Mouse (Mus musculus) cerebellum, adult (tissue): ENCODE results near the gene Bcorl1.

Experiments used
- ATAC-seq: cut with Nextera tagmentation; 2 replicates; pipeline ENCODE4 v1.9.2; 2017; ENCODE audit warnings: mild to moderate bottlenecking, moderate library complexity, mixed read lengths; ENCODE audit not compliant: insufficient number of reproducible peaks, low FRiP score, low TSS enrichment

Bcorl1 gene

GRCm38 (mm10) chrX:48385927-48386326 lies 44.8 kb downstream of the Bcorl1 start:
- ATAC-seq, result no peak

- ATAC-seq, result no peak
Observed at GRCm38 (mm10) chrX:48389380-48389779, 48.2 kb downstream of the Bcorl1 start.

GRCm38 (mm10) chrX:48399994-48400393 lies 58.8 kb downstream of the Bcorl1 start:
- no peak for ATAC-seq

GRCm38 (mm10) chrX:48405141-48405540 lies 64.0 kb downstream of the Bcorl1 start:
- ATAC-seq, result no peak

- ATAC-seq, result peak; percentile 88
Observed at GRCm38 (mm10) chrX:48409611-48410387, 68.6 kb downstream of the Bcorl1 start.

GRCm38 (mm10) chrX:48410388-48410776 lies 69.2 kb downstream of the Bcorl1 start:
- no peak for ATAC-seq

- ATAC-seq, result no peak
Observed at GRCm38 (mm10) chrX:48412629-48413028, 71.5 kb downstream of the Bcorl1 start.

- no peak for ATAC-seq
Observed at GRCm38 (mm10) chrX:48414291-48414690, 73.1 kb downstream of the Bcorl1 start.

GRCm38 (mm10) chrX:48418417-48418816 lies 77.3 kb downstream of the Bcorl1 start:
- no peak for ATAC-seq

GRCm38 (mm10) chrX:48422986-48423385 lies 81.8 kb downstream of the Bcorl1 start:
- no peak for ATAC-seq

- no peak for ATAC-seq
Observed at GRCm38 (mm10) chrX:48423671-48424070, 82.5 kb downstream of the Bcorl1 start.

- ATAC-seq, result no peak
Observed at GRCm38 (mm10) chrX:48424583-48424982, 83.4 kb downstream of the Bcorl1 start.

GRCm38 (mm10) chrX:48425280-48425679 lies 84.1 kb downstream of the Bcorl1 start:
- no peak for ATAC-seq

GRCm38 (mm10) chrX:48428241-48428640 lies 87.1 kb downstream of the Bcorl1 start:
- no peak for ATAC-seq

GRCm38 (mm10) chrX:48428642-48429041 lies 87.5 kb downstream of the Bcorl1 start:
- ATAC-seq, result no peak

- no peak for ATAC-seq
Observed at GRCm38 (mm10) chrX:48429100-48429499, 87.9 kb downstream of the Bcorl1 start.

GRCm38 (mm10) chrX:48429538-48429937 lies 88.4 kb downstream of the Bcorl1 start:
- no peak for ATAC-seq

GRCm38 (mm10) chrX:48432599-48433526 lies 91.7 kb downstream of the Bcorl1 start:
- no peak for ATAC-seq

- no peak for ATAC-seq
Observed at GRCm38 (mm10) chrX:48433527-48433899, 92.4 kb downstream of the Bcorl1 start.

- no peak for ATAC-seq
Observed at GRCm38 (mm10) chrX:48434251-48434650, 93.1 kb downstream of the Bcorl1 start.

- ATAC-seq, result no peak
Observed at GRCm38 (mm10) chrX:48435477-48435900, 94.3 kb downstream of the Bcorl1 start.
